Comparison of ENCODE assay signal across 8 mouse cellular contexts in the genomic region with DNA sequence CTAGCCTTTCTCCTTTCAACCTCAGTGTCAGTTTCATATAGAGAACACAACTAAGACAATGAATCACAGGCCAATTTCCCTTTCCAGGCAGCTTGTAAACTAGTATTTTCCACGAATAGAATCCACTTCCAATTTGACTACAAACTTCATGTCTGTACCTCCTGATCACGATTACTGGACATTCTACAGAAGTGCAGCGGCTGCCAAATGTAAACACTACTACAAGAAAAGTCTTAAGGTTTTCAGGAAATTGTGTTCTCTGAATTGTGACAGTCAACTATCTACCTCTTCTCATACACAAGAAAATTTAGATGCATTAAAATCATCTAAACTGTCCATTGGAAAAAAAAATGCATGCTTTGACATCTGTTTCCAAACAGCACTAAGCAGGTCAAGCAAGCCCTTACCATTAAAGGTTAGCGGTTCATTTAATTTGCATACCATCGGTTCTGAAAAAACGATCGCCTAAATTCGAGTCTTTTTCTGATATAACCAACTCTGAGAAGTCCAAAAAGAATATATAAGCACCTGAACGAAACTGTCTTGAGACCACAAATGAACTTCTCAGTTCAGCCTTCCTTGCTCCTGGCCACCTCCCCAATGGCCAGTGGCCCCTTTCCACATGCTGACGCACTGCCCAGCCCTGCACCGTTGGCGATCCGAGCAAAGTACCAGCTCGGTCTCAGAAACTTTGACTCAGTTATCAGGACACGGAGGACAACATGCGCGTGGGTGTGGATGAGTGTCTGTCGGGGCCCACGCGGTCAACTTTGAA. TPM values are rescaled to one million over a fixed set of nuclear protein-coding genes. Genes with fewer than 3 reads are reported as not detected.
A peak's percentile ranks its signal among the peaks of the same experiment; 100 is the strongest.
DNase-seq lines count a peak whose midpoint lies in the region; ATAC-seq and TF ChIP-seq lines count a peak whose summit lies in the region.

No protein-coding gene starts in this region.

- peak; percentile 7 for DNase-seq in lung, embryonic 14.5 days
- DNase-seq in lung, postnatal 25 days (ENCODE audit: low spot score): no peak
- DNase-seq in Patski (ENCODE audit: low read depth, low spot score): no peak
- DNase-seq in forebrain, postnatal 0 days: no peak
- DNase-seq in layer of hippocampus, adult 9-10 months (ENCODE audit: low spot score): no peak

- H3K4me1 ChIP-seq in lung, embryonic 14.5 days (ENCODE audit: insufficient read depth): no peaks in the 10 kb centered on the region
- no peaks in the 10 kb centered on the region for H3K4me1 ChIP-seq in forebrain, postnatal 0 days (ENCODE audit: insufficient read depth)
- H3K4me1 ChIP-seq in intestine, postnatal 0 days (replicated peaks; ENCODE audit: control insufficient read depth, insufficient read depth, low read length): 0 out of 2 replicates have a peak, but pooled peaks cover 2% of the 10 kb centered on the region
- peaks cover 10% of the 10 kb centered on the region for H3K4me1 ChIP-seq in midbrain, embryonic 16.5 days (ENCODE audit: control insufficient read depth, insufficient read depth, low read length)

- in situ Hi-C loops in Patski (cut with MboI; ENCODE audit: low pct_unique_long_range_greater_than_20kb): no loop called here

- H3K4me2 ChIP-seq in lung, embryonic 14.5 days: peak overlapping the region; percentile 98
- peak overlapping the region; percentile 92 for H3K4me2 ChIP-seq in forebrain, postnatal 0 days (ENCODE audit: low read depth)
- peak overlapping the region; percentile 90 for H3K4me2 ChIP-seq in intestine, postnatal 0 days (replicated peaks; ENCODE audit: low read depth)
- peak overlapping the region; percentile 94 for H3K4me2 ChIP-seq in midbrain, embryonic 16.5 days (ENCODE audit: low read length)

- H3K36me3 ChIP-seq in lung, embryonic 14.5 days (ENCODE audit: insufficient read depth): no peaks in the 10 kb centered on the region
- no peaks in the 10 kb centered on the region for H3K36me3 ChIP-seq in forebrain, postnatal 0 days (ENCODE audit: insufficient read depth)
- H3K36me3 ChIP-seq in intestine, postnatal 0 days (ENCODE audit: control insufficient read depth, insufficient read depth): no peaks in the 10 kb centered on the region
- H3K36me3 ChIP-seq in midbrain, embryonic 16.5 days (ENCODE audit: control insufficient read depth, insufficient read depth, low read length): no peaks in the 10 kb centered on the region

- ATAC-seq in lung, embryonic 14.5 days (ENCODE audit: insufficient read depth): peak; percentile 23
- ATAC-seq in Patski: peak; percentile 69
- ATAC-seq in forebrain, postnatal 0 days: no peak; the same call in 1 of the 2 replicates
- ATAC-seq in intestine, postnatal 0 days: peak; percentile 68
- peak; percentile 44 for ATAC-seq in midbrain, embryonic 16.5 days
- no peak for ATAC-seq in frontal cortex, adult (ENCODE audit: low TSS enrichment)

- H3K9ac ChIP-seq in lung, embryonic 14.5 days: peak overlapping the region; percentile 86
- peak overlapping the region; percentile 84 for H3K9ac ChIP-seq in forebrain, postnatal 0 days
- peak overlapping the region; percentile 98 for H3K9ac ChIP-seq in intestine, postnatal 0 days (ENCODE audit: low read depth, low read length)
- peak overlapping the region; percentile 85 for H3K9ac ChIP-seq in midbrain, embryonic 16.5 days (ENCODE audit: low read depth, low read length)

- peak overlapping the region; percentile 87 for H3K4me3 ChIP-seq in lung, embryonic 14.5 days (ENCODE audit: low read depth, low read length)
- H3K4me3 ChIP-seq in forebrain, postnatal 0 days (ENCODE audit: low read depth, low read length): peak overlapping the region; percentile 95
- H3K4me3 ChIP-seq in intestine, postnatal 0 days (ENCODE audit: low read depth, low read length): peak overlapping the region; percentile 99
- peak overlapping the region; percentile 56 for H3K4me3 ChIP-seq in midbrain, embryonic 16.5 days (ENCODE audit: low read depth, low read length)

- H3K27me3 ChIP-seq in lung, embryonic 14.5 days (ENCODE audit: insufficient read depth, low read length): no peaks in the 10 kb centered on the region
- H3K27me3 ChIP-seq in Patski: no peaks in the 10 kb centered on the region
- no peaks in the 10 kb centered on the region for H3K27me3 ChIP-seq in forebrain, postnatal 0 days (ENCODE audit: insufficient read depth, low read length)
- H3K27me3 ChIP-seq in intestine, postnatal 0 days (replicated peaks; ENCODE audit: control insufficient read depth, insufficient read depth, low read length): no peaks in the 10 kb centered on the region
- H3K27me3 ChIP-seq in midbrain, embryonic 16.5 days (ENCODE audit: control insufficient read depth, insufficient read depth, low read depth, low read length): no peaks in the 10 kb centered on the region

- H3K27ac ChIP-seq in lung, embryonic 14.5 days (ENCODE audit: low read depth): peak overlapping the region; percentile 60
- H3K27ac ChIP-seq in forebrain, postnatal 0 days (ENCODE audit: low read depth, low read length): no peak overlapping the region
- H3K27ac ChIP-seq in intestine, postnatal 0 days (ENCODE audit: low read depth, low read length): peak overlapping the region; percentile 91
- H3K27ac ChIP-seq in midbrain, embryonic 16.5 days (ENCODE audit: low read length): no peak overlapping the region

- POLR2A ChIA-PET in Patski (lab: Charles Lee): interaction anchor here (0.6 kb wide), 1 partner anchor 35 kb away, joined by 4 read pairs; no protein-coding TSS in a partner anchor

- H3K9me3 ChIP-seq in lung, embryonic 14.5 days (ENCODE audit: low read depth, low read length): no peaks in the 10 kb centered on the region
- H3K9me3 ChIP-seq in forebrain, postnatal 0 days (ENCODE audit: low read length): no peaks in the 10 kb centered on the region
- no peaks in the 10 kb centered on the region for H3K9me3 ChIP-seq in intestine, postnatal 0 days (ENCODE audit: control insufficient read depth)
- H3K9me3 ChIP-seq in midbrain, embryonic 16.5 days (replicated peaks; ENCODE audit: control insufficient read depth, low read length, poor library complexity, severe bottlenecking): no peaks in the 10 kb centered on the region

- CTCF ChIA-PET in Patski (lab: Charles Lee): interaction anchor here (0.7 to 1.3 kb wide), 3 partner anchors 9 to 230 kb away, joined by 3 to 4 read pairs (median 3); no protein-coding TSS in a partner anchor

- 4% methylated on average over 20 of the region's 20 CpGs for WGBS in lung, embryonic 14.5 days
- WGBS in forebrain, postnatal 0 days: 11% methylated on average over 20 of the region's 20 CpGs
- WGBS in intestine, postnatal 0 days: 6% methylated on average over 20 of the region's 20 CpGs
- 9% methylated on average over 20 of the region's 20 CpGs for WGBS in midbrain, embryonic 16.5 days

- no peak for TF ChIP-seq CTCF in lung, embryonic 14.5 days (IDR thresholded peaks at IDR 0.05; ENCODE audit: low read depth)
- TF ChIP-seq CTCF in Patski (IDR thresholded peaks at IDR 0.05): no peak
- TF ChIP-seq CTCF in forebrain, postnatal 0 days (IDR thresholded peaks at IDR 0.05; ENCODE audit: low read depth): no peak
- TF ChIP-seq CTCF in intestine, postnatal 0 days (IDR thresholded peaks at IDR 0.05; ENCODE audit: low read depth): no peak

RNA-seq across cellular contexts. Expression of gene Rabgap1l, which starts 1.4 kb away (rescaled TPM):
- 18.9 and 19.3 TPM in 2 replicates for polyA plus RNA-seq in lung, embryonic 14.5 days (2014; fragmentation: Nextera tagmentation; extraction: Ambion mirVana)
- 37.6 TPM for polyA plus RNA-seq in Patski (2021)
- 117 and 140 TPM in 2 replicates for total RNA-seq in forebrain, postnatal 0 days (2014; rRNA removed)
- 19.0 and 27.4 TPM in 2 replicates for polyA plus RNA-seq in forebrain, postnatal 0 days (2015; fragmentation: Nextera tagmentation; extraction: Ambion mirVana)
- 23.2 and 25.6 TPM in 2 replicates for polyA plus RNA-seq in intestine, postnatal 0 days (2015; fragmentation: Nextera tagmentation; extraction: Ambion mirVana)
- 39.3 and 41.8 TPM in 2 replicates for polyA plus RNA-seq in midbrain, embryonic 16.5 days (2015; fragmentation: Nextera tagmentation; extraction: Ambion mirVana)

Comparison
In these comparisons a context has a peak if more than half of its experiments do, and no peak if none do; other contexts are left out.
1. ATAC-seq: peak in lung, embryonic 14.5 days (single experiment), Patski (single experiment), intestine, postnatal 0 days (single experiment) and midbrain, embryonic 16.5 days (single experiment); none in forebrain, postnatal 0 days (single experiment) and frontal cortex, adult (single experiment).
2. H3K27ac ChIP-seq: peak in lung, embryonic 14.5 days (single experiment) and intestine, postnatal 0 days (single experiment); none in forebrain, postnatal 0 days (single experiment) and midbrain, embryonic 16.5 days (single experiment).
3. Peak in every context shown above with its lines, with median percentiles within 50 percentile points of each other: H3K4me2 ChIP-seq, H3K4me3 ChIP-seq and H3K9ac ChIP-seq.